Mouse (Mus musculus) kidney, adult 2 months (tissue): ENCODE data around the gene Ntn3.

Source experiments
- CTCF ChIP-seq: fragments of 200-500 bp; conservative IDR thresholded peaks from 2 replicates; pipeline ENCODE4 v1.5.1; 2011; ENCODE audit warnings: low read depth, mild to moderate bottlenecking, control low read depth, low read length, moderate library complexity, mixed read lengths; ENCODE audit not compliant: insufficient read depth, insufficient read length
- POLR2A ChIP-seq: fragments of 200-500 bp; IDR thresholded peaks from one replicate; pipeline ENCODE4 v1.6.1; 2011; ENCODE audit warnings: low read depth, low read length, control low read depth

GRCm38 (mm10) chr17:24236921-24237320 lies 27.6 kb upstream of the Ntn3 start:
- TF ChIP-seq POLR2A = no peak
- TF ChIP-seq CTCF = 0 out of 2 replicates have a peak, but pooled peaks have one; percentile 19
